Mouse (Mus musculus) CD4-positive, CD25-positive, alpha-beta regulatory T cell, adult 4 months (primary cell): ENCODE data around the gene Atp5k. TPM values are rescaled to one million over a fixed set of nuclear protein-coding genes. Genes with fewer than 3 reads are reported as not detected.
A peak's percentile ranks its signal among the peaks of the same experiment; 100 is the strongest.

Experiments used
- ATAC-seq: one replicate; pipeline ENCODE4 v1.8.0; 2017
- polyA plus RNA-seq, 2 experiments: library from polyadenylated mRNA; unstranded; fragments of 100-300 nt; shearing (Covaris generic); gene quantifications; one replicate each; pipeline ENCODE4 v1.2.1; 2017

The Atp5k gene
- 100 to 1,000 TPM; 145 to 234 TPM for polyA plus RNA-seq

- ATAC-seq: peak; percentile 99
Observed at GRCm38 (mm10) chr5:108433804-108434587, at the start of gene Atp5k. Gene Atp5k, minus strand, starts transcription at chr5:108434448.

DNA sequence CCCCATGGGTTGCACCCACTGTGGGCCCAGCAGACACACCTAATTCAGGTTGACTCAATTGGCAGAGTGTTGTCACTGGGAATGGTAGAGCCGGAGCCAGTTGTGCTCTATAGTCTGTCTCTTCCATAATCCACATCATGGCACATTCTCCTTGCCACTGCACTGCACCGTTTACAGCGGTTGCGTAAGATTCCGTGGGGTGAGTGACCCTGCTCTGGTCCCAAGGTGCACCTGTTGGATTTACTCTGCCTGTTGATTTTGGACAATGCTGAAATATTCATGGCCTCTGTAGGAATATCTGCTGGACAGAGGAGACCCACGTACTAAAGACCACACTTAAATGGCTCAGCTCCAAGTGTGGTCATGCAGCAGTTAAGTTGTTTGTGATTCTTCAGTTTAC, 48.8 kb upstream of the Atp5k start:
- ATAC-seq: no peak

GRCm38 (mm10) chr5:108475977-108476376, 41.7 kb upstream of the Atp5k start:
- no peak for ATAC-seq

GRCm38 (mm10) chr5:108473737-108474136, 39.5 kb upstream of the Atp5k start:
- no peak for ATAC-seq

- no peak for ATAC-seq
Observed at GRCm38 (mm10) chr5:108469617-108470016, 35.4 kb upstream of the Atp5k start.

DNA sequence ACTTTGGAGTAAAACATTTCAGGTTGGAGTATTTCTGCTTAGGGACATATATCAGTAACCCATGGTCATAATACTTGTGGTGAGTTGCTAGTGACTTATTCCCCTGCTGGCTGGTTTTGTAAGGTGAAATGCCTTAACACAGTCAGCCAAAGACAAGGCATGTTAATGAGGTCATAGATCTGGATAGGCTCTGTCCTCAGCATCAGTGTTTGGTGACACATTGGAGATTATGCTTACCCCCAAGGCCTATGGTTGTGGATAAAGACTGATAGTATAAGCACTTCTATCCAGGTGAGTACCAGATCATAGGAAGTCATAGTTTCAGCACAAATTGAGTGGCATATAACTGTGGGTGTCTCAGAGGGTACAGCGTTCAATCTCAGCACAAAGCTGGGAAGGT, 32.4 kb upstream of the Atp5k start:
- ATAC-seq: no peak

DNA sequence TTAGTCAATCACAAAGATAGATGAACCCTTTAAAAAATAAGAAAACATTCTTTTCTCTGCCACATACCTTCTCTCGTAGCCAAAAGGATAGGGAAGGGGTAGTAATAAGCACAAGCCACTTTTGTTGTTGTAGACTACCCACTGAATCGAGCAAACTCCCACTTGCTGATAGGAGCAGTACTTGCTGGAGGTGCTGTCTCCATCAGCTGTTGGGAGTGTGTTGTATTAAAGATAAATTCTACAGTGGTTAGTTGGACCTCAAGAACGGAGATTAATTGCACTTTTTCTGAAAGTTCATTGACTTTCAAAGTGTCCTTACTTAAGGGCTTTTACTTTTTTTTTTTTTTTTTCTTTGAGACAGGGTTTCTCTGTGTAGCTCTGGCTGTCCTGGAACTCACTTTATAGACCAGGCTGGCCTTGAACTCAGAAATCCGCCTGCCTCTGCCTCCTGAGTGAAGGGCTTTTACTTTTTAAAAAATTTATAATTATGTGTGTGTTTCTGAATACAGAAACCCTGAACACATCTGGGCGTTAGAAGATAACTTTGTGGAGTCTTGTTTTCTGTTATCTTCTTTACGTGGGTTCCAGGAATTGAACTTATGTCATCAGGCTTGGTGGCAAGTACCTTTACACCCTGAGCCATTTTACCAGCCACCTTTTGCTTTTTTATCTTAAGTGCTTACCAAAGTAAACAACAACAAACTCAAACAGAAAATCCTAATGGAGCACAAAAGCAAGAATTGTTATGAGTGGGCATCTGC, 31.1 kb upstream of the Atp5k start:
- ATAC-seq: no peak

GRCm38 (mm10) chr5:108462446-108462845, 28.2 kb upstream of the Atp5k start:
- no peak for ATAC-seq

DNA sequence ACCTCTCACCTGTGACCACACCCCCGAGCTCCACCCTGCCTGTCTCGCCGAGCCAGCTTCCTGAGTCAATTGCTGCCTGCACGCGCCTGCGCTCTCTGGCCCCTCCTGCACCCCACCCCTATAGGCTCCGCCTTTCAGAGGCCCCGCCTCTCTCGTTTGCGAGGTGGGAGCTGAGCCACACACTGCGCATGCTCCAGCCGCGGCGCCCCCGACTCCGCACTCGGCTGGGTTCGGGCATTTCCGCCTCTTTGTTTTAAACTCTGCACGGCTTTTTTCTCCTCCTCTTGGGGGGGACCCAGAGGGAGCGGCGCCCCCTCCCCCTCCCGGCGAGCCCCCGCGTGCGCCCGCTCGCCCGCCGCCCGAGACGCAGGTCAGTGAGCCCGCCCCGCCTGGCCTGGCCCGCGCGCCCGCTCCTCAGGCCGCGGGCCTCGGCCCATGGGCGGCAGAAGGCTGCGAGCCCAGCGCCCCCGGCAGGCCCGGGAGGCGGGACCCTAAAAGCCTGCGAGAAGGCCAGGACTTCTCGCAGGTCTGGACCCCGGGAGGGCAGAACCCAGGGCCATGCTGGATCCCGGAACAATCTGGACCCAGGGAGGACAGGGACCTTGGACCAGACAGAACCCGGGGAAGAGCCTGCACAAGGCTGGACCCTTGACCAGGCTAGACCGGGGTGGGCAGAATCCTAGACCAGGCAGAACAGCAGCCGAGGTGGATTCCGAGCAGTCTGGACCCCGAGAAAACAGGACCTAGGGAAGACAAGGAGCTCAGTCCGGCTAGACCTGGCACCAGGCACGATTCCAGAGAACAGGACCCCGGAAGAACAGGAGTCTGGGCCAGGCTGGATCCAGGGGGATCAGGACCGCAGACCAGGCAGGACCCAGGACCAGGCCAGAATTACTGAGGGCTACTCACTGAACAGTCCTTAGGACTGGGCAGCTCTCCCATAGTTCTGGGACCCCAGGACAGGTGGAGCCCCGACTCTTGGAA, 27.1 kb upstream of the Atp5k start, which contains the start of gene Pcgf3:
Gene Pcgf3, plus strand, starts transcription at position 151 of the 984 bp plus-strand sequence.
- peak; percentile 97 for ATAC-seq

DNA sequence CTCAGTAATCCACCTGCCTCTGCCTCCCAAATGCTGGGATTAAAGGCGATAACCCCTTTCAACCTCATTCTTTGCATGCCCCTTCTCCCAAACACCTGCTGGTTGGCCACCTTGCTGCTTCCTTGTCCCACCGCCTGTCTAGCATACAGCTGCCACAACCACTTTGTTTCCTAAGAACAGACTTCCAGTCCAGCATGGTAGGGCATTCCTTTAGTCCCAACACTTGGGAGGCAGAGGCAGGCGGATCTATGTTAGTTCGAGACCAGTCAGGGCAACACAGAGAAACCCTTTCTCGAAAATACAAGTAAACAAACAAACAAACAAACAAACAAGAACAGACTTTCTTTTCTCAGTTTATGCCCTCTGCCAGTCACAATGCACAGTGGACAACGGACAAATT, 26.2 kb upstream of the Atp5k start:
- no peak for ATAC-seq

DNA sequence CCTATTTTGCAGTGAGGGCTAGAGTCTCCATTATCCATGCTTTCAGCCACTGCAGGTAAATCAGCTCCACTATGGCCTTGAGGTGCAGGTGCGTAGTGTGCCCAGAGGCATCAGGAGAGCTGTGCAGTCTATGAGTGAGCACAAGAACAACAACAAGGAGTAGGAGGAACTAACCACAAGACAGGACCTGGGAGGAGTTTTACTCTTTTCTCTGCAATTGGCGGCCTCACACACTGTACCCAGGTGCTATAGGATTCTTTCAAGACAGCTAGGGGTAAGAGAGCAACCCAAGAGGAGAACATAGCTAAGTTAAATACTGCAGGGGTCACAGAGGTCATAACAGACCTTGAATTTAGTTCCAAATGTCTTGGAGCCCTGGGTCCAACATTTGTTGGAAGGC, 24.5 kb upstream of the Atp5k start:
- no peak for ATAC-seq

DNA sequence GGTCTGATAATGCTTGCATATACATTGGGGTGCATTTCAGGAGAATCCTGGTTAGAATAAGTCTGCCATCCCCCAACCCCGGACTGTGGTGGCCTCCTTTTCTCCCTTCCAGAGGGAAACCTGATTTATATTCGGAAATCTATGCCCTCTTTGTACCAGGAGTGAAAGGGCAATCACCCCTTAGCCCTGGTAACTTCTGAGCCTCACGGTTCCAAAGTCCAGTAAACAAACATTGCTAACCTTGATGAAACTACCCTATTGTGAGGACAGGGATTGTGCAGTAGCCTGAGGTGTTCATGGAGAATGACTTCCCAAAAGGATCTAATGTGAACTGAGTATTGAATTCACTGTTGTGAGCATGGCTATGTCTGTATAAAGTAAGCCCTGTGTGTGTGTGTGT, 19.8 kb upstream of the Atp5k start:
- no peak for ATAC-seq

- no peak for ATAC-seq
Observed at GRCm38 (mm10) chr5:108452422-108452821, 18.2 kb upstream of the Atp5k start.

DNA sequence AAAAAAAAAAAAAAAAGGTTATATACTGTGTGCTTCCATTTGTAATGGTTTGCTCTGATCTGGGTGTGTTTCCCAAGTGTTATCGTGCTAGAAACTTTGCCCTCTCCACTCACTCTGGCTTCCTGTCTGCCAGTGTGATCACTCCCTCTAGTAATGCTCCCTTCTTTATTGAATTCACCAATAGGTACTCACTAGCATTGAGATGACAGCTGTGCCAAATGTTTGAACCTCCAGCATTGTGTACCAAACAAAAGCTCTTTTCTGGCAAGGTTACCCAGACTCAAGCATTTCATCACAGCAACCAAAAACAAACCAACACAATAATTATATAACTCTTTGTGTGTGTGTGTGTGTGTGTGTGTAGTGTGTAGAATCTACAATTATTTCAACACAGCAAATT, 17.4 kb upstream of the Atp5k start:
- no peak for ATAC-seq

GRCm38 (mm10) chr5:108450837-108451540, 16.7 kb upstream of the Atp5k start:
- no peak for ATAC-seq

DNA sequence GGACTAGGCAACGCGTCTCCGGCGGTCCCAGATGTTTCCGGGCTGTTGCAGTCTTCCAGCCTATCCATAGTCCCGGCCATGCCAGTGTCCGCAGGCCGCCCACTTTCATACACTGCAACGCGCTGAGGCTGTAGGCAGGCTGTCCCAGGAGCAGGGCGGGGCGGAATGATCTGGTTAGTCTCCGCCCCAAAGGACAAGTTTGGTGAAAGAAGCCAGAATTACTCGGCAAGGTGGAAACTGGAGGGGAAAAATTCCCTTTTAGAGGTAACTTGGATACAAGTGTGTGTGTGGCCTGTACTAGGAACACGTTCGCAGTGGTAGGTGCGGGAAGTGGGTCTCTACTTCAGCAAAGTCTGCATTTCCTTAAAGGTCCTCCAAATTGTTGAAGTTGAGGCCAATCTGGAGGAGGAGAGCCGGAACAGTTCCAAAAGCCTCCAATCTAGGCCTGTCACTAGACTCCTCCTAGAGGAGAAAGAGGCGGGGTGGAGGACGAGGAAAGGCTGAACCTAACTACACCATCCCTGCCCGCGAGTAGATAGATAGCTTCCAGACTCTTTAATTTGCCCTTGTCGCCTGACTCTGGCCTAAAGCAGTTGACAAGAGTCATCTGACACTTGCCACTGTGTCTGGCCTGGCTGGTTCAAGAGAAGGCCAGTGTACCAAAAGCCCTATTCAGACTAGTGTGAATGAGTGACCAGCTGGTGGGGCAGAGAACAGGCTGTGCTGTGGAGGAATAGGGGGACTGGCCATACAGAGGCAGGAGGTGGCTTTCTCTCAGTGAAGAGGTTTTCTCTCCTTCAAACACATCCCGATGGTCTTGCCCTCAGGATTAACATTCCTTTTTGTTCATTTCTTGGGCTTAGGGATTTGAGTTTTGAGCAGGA, 14.8 kb upstream of the Atp5k start, which contains the start of gene Mfsd7a:
Gene Mfsd7a, minus strand, starts transcription at position 107 of the 884 bp plus-strand sequence.
- no peak for ATAC-seq

DNA sequence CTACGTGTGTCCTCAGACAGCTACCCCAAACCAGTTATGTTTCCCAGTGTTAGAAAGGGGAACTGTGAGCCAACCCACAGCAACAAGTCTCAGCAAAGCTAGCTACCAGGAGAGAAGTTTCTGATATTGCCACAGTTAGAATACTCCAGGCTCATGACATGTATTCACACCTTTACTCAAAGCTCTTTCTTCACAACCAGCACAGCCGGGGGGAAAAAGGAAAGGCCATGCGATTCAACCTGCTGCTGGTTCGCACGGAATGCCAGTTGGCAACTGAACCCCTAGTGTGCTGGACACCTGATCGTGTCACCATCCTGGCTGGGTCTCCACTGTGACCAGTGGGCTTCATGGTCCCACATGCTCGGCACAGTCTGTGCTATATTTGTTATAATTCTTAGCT, 13.6 kb upstream of the Atp5k start:
- no peak for ATAC-seq

- no peak for ATAC-seq
Observed at GRCm38 (mm10) chr5:108446973-108447372, 12.7 kb upstream of the Atp5k start.

GRCm38 (mm10) chr5:108436101-108436500, 1.9 kb upstream of the Atp5k start:
- ATAC-seq: no peak

DNA sequence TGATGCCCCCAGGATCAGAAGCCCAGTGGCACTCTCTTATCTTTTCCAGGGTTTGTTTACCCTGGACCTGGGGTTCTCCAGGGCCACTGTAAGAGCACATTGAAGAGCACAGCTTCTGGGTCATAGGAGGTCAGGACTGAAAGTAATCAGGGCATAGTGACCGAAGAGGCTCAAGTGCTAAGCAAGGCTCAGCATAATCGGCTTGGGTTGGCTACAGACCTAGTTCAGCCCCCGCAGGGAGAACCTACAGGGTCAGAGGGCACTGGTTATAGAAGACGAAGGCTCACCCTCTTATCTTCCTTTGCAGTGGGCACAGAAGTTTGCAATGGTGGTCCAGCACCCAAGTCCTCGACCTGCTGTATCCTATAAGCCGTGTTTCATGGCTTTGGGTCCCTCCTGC, 3.1 kb downstream of the Atp5k start:
- no peak for ATAC-seq

GRCm38 (mm10) chr5:108427186-108427585, 7.1 kb downstream of the Atp5k start:
- ATAC-seq: peak; percentile 85
